Mouse (Mus musculus) liver, embryonic 12.5 days (tissue): ENCODE results near the gene 4930539E08Rik. TPM values are rescaled to one million over a fixed set of nuclear protein-coding genes. Genes with fewer than 3 reads are reported as not detected.
A peak's percentile ranks its signal among the peaks of the same experiment; 100 is the strongest.

Source experiments
- ATAC-seq: fragments of 200-750 bp; cut with Nextera tagmentation; 2 replicates; pipeline ENCODE4 v1.8.0; 2017; ENCODE audit warnings: moderate number of reproducible peaks, mild to moderate bottlenecking, moderate library complexity
- H3K27ac ChIP-seq: fragments of 300-500 bp; sonication (generic); 2 replicates; pipeline ENCODE4 v1.5.1; 2016; ENCODE audit warnings: mild to moderate bottlenecking
- H3K27me3 ChIP-seq: fragments of 300-500 bp; sonication (generic); replicated peaks from 2 replicates; pipeline ENCODE4 v1.6.1; 2016; ENCODE audit warnings: mild to moderate bottlenecking, moderate library complexity
- H3K36me3 ChIP-seq: fragments of 300-500 bp; sonication (generic); 2 replicates; pipeline ENCODE4 v1.6.1; 2016; ENCODE audit warnings: mild to moderate bottlenecking, moderate library complexity
- H3K4me1 ChIP-seq: fragments of 300-500 bp; sonication (generic); 2 replicates; pipeline ENCODE4 v1.6.1; 2016
- H3K4me2 ChIP-seq: fragments of 300-500 bp; sonication (generic); 2 replicates; pipeline ENCODE4 v1.6.1; 2016; ENCODE audit warnings: mild to moderate bottlenecking, moderate library complexity
- H3K4me3 ChIP-seq: fragments of 300-500 bp; sonication (generic); 2 replicates; pipeline ENCODE4 v1.5.1; 2016; ENCODE audit warnings: mild to moderate bottlenecking, moderate library complexity
- H3K9ac ChIP-seq: fragments of 300-500 bp; sonication (generic); 2 replicates; pipeline ENCODE4 v1.6.1; 2016; ENCODE audit warnings: mild to moderate bottlenecking, moderate library complexity
- H3K9me3 ChIP-seq: fragments of 300-500 bp; sonication (generic); replicated peaks from 2 replicates; pipeline ENCODE4 v1.6.1; 2016; ENCODE audit warnings: mild to moderate bottlenecking, moderate library complexity
- WGBS: fragments of 180-500 bp; shearing (Covaris S2); methylation state at CpG from one replicate; pipeline ENCODE4 v1.1.7; 2016; ENCODE audit not compliant: insufficient replicate concordance; 5-methylcytosine and 5-hydroxymethylcytosine counted together
- polyA plus RNA-seq: library from polyadenylated mRNA; unstranded; fragments of >200 nt; fragmentation: Nextera tagmentation; extraction: Ambion mirVana; gene quantifications from 2 replicates; pipeline ENCODE4 v1.2.1, GENCODE M21; 2016

Gene 4930539E08Rik
- polyA plus RNA-seq, 1 experiment from 2014 or later = 0.17 TPM

- Histone ChIP-seq H3K9me3 (no peaks in the 10 kb centered on the region), H3K4me2 (no peak overlapping the region), H3K9ac (no peak overlapping the region), H3K27ac (no peak overlapping the region), H3K4me3 (no peak overlapping the region), H3K36me3 (no peaks in the 10 kb centered on the region), H3K27me3 (peaks cover 41% of the 10 kb centered on the region), H3K4me1 (peaks cover 12% of the 10 kb centered on the region)
- ATAC-seq = no peak
- WGBS = 76% methylated on average over 13 of the region's 13 CpGs
Observed at GRCm38 (mm10) chr17:28905377-28905916, 9.7 kb downstream of the 4930539E08Rik start.

GRCm38 (mm10) chr17:28904546-28905376 lies 10.4 kb downstream of the 4930539E08Rik start:
- H3K4me1 ChIP-seq = peaks cover 12% of the 10 kb centered on the region
- no peak for ATAC-seq
- WGBS = 28% methylated on average over 23 of the region's 23 CpGs

DNA sequence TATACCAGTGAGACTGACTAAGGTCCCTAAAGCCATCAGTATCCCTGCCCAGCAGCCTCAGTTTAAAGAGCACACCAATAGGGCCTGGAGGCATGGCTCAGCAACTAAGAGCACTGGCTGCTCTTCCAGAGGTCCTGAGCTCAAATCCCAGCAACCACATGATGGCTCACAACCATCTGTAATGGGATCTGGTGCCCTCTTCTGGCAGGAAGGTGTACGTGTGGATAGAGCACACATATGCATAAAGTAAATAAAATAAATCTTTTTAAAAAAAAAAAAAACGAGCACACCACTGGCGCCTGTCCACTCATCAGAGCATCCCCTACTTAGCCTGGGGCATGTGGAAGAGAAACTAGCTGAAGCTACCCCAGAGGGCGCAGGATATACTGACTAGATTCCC lies 13.6 kb downstream of the 4930539E08Rik start:
- Histone ChIP-seq H3K4me3 (no peak overlapping the region), H3K9ac (no peak overlapping the region), H3K36me3 (no peaks in the 10 kb centered on the region), H3K9me3 (no peaks in the 10 kb centered on the region), H3K27ac (no peak overlapping the region), H3K4me2 (no peak overlapping the region), H3K4me1 (peaks cover 4% of the 10 kb centered on the region; the same call in 1 of the 2 replicates), H3K27me3 (peaks cover 15% of the 10 kb centered on the region)
- ATAC-seq = no peak
- 51% methylated on average over 4 of the region's 4 CpGs for WGBS

More at GRCm38 (mm10) chr17:28904546-28905376, 10.4 kb downstream of the 4930539E08Rik start:
- Histone ChIP-seq H3K4me3 (no peak overlapping the region), H3K9me3 (no peaks in the 10 kb centered on the region), H3K9ac (no peak overlapping the region), H3K27ac (no peak overlapping the region), H3K27me3 (peaks cover 34% of the 10 kb centered on the region), H3K36me3 (no peaks in the 10 kb centered on the region), H3K4me2 (no peak overlapping the region)

DNA sequence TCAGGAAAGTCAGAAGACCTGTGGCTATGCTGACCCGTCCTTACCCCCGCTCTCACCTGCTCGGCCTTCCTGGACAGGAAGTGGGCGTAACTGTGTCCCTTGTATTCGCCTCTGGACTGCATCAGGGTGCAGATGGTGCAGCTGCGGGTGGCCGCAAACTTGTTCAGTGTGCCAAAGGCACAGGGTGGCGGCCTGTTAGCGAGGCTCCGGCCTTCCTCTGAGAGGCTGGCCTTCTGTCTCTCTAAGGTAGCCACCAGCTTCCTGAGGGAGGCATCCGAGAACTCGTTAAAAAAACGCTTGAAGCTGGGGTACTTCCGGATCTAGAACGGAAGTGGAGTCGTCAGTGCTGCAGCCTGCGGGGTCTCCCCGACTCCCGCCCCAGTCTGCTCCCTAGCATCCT lies 15.7 kb downstream of the 4930539E08Rik start:
- no peaks in the 10 kb centered on the region for H3K9me3 ChIP-seq
- no peaks in the 10 kb centered on the region for H3K27me3 ChIP-seq
- 57% methylated on average over 19 of the region's 19 CpGs for WGBS
- no peak overlapping the region for H3K9ac ChIP-seq
- H3K4me1 ChIP-seq = peaks cover 4% of the 10 kb centered on the region; the same call in 1 of the 2 replicates
- H3K4me3 ChIP-seq = no peak overlapping the region
- H3K27ac ChIP-seq = no peak overlapping the region
- no peak for ATAC-seq
- no peak overlapping the region for H3K4me2 ChIP-seq
- no peaks in the 10 kb centered on the region for H3K36me3 ChIP-seq

DNA sequence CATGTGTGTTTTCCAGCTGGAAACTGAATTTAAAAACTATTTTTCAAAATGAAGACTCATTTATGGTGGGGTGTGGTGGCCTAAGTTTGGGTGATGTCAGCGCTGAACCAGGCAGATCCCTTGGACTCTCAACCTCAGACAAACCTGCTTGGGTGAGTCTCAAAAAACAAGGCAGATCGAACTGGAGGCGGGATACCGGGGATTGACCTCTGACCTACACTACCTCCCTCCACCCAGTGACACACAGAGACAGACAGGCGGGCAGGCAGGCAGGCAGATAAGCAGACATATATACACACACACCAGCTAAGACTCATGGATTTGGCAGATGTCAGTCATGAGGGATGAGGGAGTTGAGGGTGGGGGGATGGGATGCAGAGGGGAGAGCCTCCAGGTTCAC lies 16.9 kb downstream of the 4930539E08Rik start:
- no peak overlapping the region for H3K27ac ChIP-seq
- H3K4me3 ChIP-seq = no peak overlapping the region
- no peaks in the 10 kb centered on the region for H3K36me3 ChIP-seq
- 0 out of 2 replicates have a peak, but pooled peaks cover 4% of the 10 kb centered on the region for H3K4me1 ChIP-seq
- H3K27me3 ChIP-seq = no peaks in the 10 kb centered on the region
- no peak overlapping the region for H3K4me2 ChIP-seq
- 56% methylated on average over 5 of the region's 5 CpGs for WGBS
- peak; percentile 49; the same call in 1 of the 2 replicates for ATAC-seq
- no peak overlapping the region for H3K9ac ChIP-seq
- no peaks in the 10 kb centered on the region for H3K9me3 ChIP-seq

DNA sequence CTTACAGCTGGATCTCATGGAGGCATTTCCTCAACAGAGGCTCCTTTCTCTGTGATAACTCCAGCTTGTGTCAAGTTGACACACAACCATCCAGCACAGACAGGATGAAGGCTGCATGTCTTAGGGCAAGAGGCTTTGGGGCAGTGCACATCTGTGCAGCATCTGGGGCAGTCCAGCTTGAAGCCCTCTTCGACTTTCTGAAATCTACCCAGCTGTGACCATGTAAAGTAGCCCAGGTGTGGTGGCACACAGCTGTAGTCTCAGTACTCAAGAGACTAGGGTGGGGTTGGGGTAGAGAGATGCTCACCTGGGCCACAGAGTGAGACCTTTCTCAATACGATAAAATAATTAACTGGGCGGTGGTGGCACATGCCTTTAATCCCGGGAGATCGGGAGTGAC lies 17.3 kb downstream of the 4930539E08Rik start:
- Histone ChIP-seq H3K9me3 (no peaks in the 10 kb centered on the region), H3K27me3 (no peaks in the 10 kb centered on the region), H3K4me2 (no peak overlapping the region), H3K4me3 (no peak overlapping the region), H3K36me3 (no peaks in the 10 kb centered on the region), H3K9ac (no peak overlapping the region), H3K4me1 (0 out of 2 replicates have a peak, but pooled peaks cover 4% of the 10 kb centered on the region), H3K27ac (no peak overlapping the region)
- no peak for ATAC-seq
- 74% methylated on average over 5 of the region's 5 CpGs for WGBS

- Histone ChIP-seq H3K27ac (no peak overlapping the region), H3K27me3 (no peaks in the 10 kb centered on the region), H3K36me3 (no peaks in the 10 kb centered on the region), H3K9me3 (no peaks in the 10 kb centered on the region), H3K4me2 (no peak overlapping the region), H3K9ac (no peak overlapping the region), H3K4me1 (0 out of 2 replicates have a peak, but pooled peaks cover 4% of the 10 kb centered on the region), H3K4me3 (no peak overlapping the region)
- WGBS = 79% methylated on average over 11 of the region's 11 CpGs
- no peak for ATAC-seq
Observed at GRCm38 (mm10) chr17:28896095-28896780, 18.9 kb downstream of the 4930539E08Rik start.

DNA sequence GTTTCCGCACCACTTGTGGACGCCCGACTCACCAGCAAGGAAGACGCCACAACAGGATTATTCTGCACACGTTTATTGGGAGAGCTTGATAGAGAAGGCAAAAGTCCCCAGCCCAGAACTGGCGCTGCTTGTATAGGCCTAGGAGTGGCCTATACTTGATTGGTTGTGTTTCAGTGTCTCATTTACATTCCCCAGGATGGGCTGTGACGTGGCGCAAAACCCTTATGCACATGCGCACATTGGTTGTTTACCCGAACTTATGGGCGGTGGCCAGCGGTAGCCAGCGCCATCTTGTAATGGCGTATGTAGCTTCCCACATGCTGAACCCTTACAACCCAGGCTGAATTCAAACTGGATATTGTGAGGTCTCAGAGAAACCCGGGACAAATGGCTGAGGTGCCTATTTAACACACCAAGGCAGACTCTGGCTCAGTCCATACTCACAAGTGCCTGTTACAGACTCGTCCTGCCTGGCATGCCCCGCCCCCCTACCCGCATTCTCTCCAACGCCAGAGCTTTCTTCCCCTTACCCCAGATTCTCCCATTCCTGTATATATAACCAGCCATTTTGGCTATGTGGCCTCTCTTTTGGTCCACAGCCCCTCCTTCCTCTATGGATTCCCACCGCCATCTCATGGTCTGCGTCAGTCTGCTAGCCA lies 19.8 kb downstream of the 4930539E08Rik start:
- no peaks in the 10 kb centered on the region for H3K36me3 ChIP-seq
- 90% methylated on average over 21 of the region's 21 CpGs for WGBS

GRCm38 (mm10) chr17:28894050-28894767 lies 20.9 kb downstream of the 4930539E08Rik start:
- Histone ChIP-seq H3K4me2 (no peak overlapping the region), H3K36me3 (no peaks in the 10 kb centered on the region), H3K4me3 (no peak overlapping the region), H3K27me3 (no peaks in the 10 kb centered on the region), H3K9ac (no peak overlapping the region), H3K9me3 (no peaks in the 10 kb centered on the region), H3K27ac (no peak overlapping the region), H3K4me1 (0 out of 2 replicates have a peak, but pooled peaks cover 4% of the 10 kb centered on the region)
- ATAC-seq = no peak
- WGBS = 55% methylated on average over 11 of the region's 11 CpGs

More for the DNA sequence above, 19.8 kb downstream of the 4930539E08Rik start:
- H3K27ac ChIP-seq = no peak overlapping the region
- no peak overlapping the region for H3K9ac ChIP-seq
- no peak overlapping the region for H3K4me3 ChIP-seq
- H3K4me1 ChIP-seq = 0 out of 2 replicates have a peak, but pooled peaks cover 4% of the 10 kb centered on the region
- no peak overlapping the region for H3K4me2 ChIP-seq
- no peak for ATAC-seq
- H3K27me3 ChIP-seq = no peaks in the 10 kb centered on the region
- no peaks in the 10 kb centered on the region for H3K9me3 ChIP-seq

DNA sequence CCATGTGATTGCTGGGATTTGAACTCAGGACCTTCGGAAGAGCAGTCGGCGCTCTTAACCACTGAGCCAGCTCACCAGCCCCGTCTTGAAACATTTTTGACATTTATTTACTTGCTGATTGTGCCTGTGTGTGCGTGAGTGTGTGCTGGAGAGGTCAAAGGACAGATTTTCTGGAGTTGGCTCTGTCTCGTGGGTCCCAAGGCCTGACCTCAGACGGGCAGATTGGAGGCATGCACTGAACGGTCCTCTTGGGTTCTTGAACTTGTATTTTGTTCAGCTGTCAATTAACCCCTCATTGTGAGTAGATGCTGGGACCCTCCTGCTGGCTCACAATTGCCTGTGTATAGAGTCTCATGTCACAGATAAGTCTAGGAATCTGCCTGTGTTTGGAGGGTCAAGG lies 28.9 kb downstream of the 4930539E08Rik start:
- Histone ChIP-seq H3K27ac (no peak overlapping the region), H3K4me2 (no peak overlapping the region), H3K4me3 (no peak overlapping the region), H3K4me1 (peaks cover 4% of the 10 kb centered on the region), H3K27me3 (peaks cover 13% of the 10 kb centered on the region), H3K36me3 (no peaks in the 10 kb centered on the region), H3K9me3 (no peaks in the 10 kb centered on the region), H3K9ac (no peak overlapping the region)
- no peak for ATAC-seq
- 68% methylated on average over 8 of the region's 8 CpGs for WGBS

GRCm38 (mm10) chr17:28885231-28885630 lies 29.9 kb downstream of the 4930539E08Rik start:
- Histone ChIP-seq H3K9ac (no peak overlapping the region), H3K27ac (no peak overlapping the region), H3K4me3 (no peak overlapping the region), H3K9me3 (no peaks in the 10 kb centered on the region), H3K4me2 (no peak overlapping the region), H3K27me3 (peaks cover 24% of the 10 kb centered on the region), H3K36me3 (no peaks in the 10 kb centered on the region), H3K4me1 (peaks cover 5% of the 10 kb centered on the region)
- ATAC-seq = no peak
- WGBS = 65% methylated on average over 8 of the region's 8 CpGs
